Mouse (Mus musculus): ENCODE measurements around the gene Tmem254c.
"Not testable (repeated sequence)": the region's sequence is repeated elsewhere in the genome, so short reads cannot be mapped to it uniquely, and the experiment has no call there.

Gene Tmem254c

DNA sequence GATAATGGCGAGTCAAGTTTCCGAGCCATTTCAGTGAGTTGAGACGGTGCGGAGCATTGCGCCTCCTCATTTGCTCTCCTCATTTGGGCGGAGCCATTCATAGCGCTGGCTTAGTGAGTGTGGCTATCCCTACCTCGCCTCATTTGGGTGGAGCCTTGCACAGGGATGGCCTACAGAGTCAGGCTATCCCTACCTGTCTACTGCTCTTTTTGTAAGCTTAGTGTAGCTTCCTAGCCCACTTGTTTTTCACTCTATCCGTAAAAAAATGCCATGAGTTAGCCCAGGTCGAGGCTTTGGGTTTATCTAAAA is at the start of gene Tmem254c:
Tmem254c (minus strand) TSS at position 31 of the 309 bp plus-strand sequence.
- DNase-seq (ENCODE audit: low read depth) = not testable (repeated sequence)

DNA sequence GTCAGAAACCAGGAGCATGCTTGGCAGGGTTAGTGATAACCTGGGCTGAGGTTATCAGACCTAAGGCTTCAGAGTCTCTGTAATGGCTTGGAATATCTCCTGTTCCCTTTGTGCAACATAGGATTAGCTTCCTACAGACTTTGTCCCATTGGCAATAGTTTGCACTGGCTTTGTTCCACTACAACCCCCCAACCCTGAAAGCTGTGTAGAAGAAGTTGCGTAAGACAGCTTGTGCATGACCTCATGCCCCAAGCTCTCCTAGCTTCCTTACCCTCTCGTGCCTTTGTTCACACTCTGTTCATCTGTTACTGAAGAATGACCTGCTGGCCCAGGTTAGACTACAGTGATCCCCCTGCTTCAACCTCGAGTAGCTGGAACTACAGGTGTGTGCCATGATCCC is 30.5 kb upstream of the Tmem254c start:
- not testable (repeated sequence) for DNase-seq (ENCODE audit: low read depth)

DNA sequence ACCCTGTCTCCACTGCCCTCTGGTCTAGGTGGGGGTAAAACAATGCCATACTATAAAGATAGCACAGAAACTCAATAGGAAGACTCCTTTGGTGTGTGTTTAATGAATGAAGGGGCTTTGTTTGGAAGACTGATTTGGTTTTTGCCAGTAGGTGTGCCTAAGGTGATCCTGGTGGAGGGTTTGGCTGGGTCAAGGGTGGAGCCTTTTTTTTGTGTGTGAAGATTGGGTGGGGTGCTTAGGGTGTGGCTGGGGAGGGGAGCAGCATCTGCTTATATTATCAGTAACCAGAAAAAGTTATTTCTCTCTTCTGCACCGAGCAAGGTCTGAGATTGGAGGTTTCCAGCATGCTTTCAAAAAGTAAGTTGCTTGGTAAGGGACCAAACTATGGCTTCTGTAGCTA is 14.8 kb upstream of the Tmem254c start, which contains the start of gene Cphx3:
Cphx3 (plus strand) TSS at position 301 of the 400 bp plus-strand sequence.
- DNase-seq (ENCODE audit: low read depth) = not testable (repeated sequence)

DNA sequence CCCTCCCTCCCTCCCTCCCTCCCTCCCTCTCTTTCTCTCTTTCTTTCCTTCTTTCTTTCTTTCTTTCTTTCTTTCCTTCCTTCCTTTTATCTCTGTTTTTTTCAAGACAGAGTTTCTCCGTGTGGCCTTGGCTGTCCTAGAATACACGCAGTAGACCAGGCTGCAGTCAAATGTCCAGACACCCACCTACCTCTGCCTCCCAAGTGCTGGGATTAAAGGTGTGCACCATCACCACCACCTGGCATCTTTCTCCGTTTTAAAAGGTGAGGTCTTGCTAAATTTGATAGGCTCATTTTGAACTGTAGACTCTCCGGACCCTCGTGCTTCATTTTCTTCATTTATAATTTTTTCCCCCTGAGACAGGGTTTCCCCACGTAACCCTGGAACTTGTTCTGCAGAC is 14.1 kb upstream of the Tmem254c start, which contains the start of gene Cphx2:
Cphx2 (plus strand) TSS at position 301 of the 400 bp plus-strand sequence.
- DNase-seq (ENCODE audit: low read depth) = not testable (repeated sequence)

DNA sequence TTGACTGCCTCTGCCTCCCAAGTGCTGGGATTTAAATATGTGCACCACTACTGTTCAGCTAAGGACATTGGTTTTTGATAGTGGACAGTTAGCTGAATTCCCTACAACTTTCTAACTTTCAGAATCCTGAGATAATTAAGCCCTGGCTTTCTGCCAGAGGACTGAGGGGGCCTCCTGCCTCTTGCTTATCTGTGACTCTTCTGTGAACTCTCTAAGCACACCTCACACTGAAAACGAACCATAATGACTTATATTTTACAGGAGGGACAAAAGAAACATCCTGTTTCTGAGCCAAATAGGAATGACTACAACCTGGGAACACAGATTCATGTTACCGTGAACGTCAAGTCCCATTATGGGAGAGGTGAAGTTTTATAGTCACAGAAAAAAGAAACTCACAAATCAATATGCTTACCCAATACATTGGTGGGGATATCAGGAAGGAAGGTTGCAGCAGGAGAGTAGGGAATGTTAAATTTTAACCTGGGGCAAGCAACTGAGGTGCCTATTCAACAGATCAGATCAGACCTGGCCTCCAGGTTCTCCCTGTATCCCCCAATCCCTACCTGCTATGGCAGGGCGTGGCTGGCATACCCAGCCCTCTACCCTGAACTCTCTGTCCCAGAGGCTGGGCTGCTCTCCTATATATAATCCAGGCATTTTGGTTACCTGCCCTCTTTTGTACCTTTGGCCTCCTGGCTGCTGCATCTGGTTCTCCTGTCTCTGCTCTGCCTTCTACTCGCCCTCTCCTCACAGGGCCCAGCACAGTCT is 9.7 kb upstream of the Tmem254c start:
- DNase-seq (ENCODE audit: low read depth) = not testable (repeated sequence)

DNA sequence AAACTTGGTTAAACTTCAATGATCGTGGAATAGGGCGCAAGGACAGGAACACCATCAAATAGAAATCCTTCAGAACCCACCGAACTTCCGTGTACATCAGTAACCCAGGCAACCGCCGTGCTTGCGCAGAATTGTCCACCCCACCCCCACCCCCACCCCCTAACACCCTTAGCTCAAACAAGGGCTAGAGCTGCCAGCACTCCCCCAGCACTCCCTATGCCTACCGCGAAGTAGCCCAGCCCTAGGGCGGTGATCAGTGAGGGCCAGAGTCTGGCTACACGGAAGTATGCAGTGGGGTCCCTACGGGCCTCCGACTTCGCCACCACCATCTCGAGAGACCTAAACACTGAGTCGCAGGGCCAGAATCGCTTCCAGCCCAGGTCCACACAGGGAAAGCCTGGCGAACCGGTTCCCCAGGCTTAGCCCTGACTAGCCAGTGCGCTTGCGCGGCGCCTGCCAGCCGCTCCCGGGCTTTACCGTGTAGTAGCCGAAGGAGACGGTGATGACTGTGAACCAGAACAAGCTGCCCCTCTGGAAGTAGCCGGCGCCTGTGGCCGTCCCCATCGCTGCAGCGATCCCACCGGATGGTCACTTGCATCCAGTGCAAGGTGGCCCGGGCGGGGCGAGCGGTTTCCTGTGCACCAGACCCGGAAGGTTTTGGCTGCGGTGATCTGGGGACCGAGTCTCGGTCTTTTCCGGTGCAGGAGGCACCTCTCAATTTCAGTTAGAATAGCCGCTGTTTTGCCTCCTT is 406 bp downstream of the Tmem254c start:
- not testable (repeated sequence) for DNase-seq (ENCODE audit: low read depth)

DNA sequence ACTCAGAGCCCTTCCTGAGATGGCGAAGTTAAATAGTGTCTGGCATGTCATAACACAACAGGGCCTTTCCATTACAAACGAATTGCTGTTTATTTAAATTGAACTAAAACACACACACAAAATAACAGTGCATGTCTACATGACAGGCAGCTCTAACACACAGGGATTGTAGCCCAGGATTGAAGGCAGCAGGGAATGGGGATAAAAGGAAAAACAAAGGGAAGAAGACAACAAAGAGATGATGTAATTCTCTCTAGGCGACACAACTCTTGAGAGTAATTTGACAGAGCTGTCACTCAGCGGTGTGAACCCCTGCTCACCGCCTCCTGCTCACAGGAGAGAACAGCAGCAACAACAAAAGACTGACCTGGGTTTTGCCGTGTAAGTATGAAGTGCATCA is 7.8 kb downstream of the Tmem254c start:
- not testable (repeated sequence) for DNase-seq (ENCODE audit: low read depth)

DNA sequence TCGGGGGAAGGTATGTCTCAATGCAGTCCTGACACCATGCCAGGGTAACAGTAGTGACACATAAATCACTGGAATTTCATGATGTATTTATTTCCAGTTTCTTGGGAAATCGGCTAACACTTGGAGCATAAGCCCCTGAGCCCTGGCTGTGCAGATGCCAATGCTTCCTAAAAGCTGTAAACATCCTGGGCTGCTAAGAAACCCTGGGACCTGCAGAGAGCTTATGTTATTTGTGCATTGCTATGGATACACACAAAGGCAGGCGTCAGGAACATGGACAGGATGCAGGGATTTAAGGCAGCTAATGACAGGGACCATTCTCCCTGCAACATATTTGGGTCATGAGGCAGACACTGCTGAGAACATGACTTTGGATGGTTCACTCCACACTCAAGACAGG is 9.0 kb downstream of the Tmem254c start:
- DNase-seq (ENCODE audit: low read depth) = not testable (repeated sequence)

DNA sequence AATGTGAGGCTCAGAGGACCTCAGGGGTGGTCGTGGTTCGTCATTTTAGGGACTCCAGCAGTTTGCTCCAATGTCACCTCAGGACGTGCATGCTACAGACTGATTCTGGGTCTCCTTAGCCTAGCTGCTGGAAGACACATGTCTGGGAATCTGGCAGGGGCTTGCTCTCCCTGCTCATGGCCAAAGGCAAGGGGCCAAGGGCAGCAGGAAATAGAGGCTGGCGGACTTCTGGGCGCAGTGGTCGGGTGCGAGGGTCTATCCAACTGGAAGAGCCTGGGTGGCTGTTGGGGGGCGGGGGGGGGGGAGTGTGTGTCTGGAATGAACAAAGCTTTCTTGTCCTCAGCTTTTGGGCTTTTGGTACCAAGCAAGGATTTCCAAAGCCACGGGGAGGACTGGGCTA is 18.4 kb downstream of the Tmem254c start:
- not testable (repeated sequence) for DNase-seq (ENCODE audit: low read depth)

DNA sequence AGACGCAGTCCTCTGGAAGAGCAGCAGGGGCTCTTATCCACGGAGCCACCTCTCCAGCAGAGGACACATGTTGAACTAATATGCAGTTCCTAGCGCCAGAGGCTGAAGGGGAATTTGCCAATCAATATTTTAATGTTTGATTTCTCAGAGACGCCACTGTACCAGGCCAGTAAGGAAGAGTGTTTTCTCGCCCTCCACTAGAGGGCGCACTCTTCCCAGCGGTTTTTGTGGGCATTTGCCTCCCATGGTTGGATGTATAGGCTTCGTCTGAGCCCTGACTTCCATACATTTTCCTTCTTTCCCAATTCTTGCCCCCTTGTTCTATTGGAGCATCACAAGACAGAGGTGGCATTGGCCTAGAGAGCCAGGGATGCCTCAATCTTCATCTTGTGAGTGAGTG is 20.1 kb downstream of the Tmem254c start:
- DNase-seq (ENCODE audit: low read depth) = not testable (repeated sequence)

DNA sequence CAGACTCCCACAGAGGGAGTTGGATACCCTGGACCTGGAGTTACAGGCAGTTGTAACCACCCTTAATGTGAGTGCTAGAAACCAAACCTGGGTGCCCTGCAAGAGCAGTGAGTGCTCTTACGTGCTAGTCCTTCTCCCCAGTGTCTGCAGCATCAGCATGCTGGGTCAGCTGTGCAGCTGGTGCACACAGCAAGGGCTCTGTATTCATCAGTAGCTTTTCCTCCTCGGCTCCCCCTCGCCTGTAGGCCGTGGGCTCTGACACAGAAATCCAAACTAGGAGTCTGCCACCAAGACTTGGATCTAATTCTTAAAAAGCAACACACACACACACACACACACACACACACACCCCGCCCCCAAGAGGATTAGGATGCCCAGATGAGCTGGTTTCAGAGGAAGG is 22.1 kb downstream of the Tmem254c start:
- DNase-seq (ENCODE audit: low read depth) = not testable (repeated sequence)

DNA sequence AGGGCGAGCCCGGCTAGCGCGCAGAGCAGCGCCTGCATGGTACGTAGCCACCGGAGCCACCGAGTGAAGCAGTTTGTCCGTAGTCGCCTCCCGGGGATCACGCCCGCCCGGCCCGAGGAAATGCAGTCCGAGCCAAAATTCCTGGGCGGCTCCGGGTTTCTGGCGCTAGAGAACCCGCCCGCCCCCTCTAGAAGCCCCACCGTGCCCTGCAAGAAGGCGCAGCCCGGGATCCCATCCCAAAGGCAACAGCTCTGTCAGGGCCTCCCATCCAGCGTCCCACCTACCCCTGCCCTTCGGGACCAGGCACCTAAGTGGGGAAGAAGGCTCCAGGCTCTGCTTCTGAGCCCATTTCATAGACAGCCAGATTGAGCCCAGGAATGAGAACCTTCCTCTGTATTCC is 24.5 kb downstream of the Tmem254c start, which contains the start of gene Gm9780:
Gm9780 (minus strand) TSS at position 101 of the 400 bp plus-strand sequence.
- not testable (repeated sequence) for DNase-seq (ENCODE audit: low read depth)

DNA sequence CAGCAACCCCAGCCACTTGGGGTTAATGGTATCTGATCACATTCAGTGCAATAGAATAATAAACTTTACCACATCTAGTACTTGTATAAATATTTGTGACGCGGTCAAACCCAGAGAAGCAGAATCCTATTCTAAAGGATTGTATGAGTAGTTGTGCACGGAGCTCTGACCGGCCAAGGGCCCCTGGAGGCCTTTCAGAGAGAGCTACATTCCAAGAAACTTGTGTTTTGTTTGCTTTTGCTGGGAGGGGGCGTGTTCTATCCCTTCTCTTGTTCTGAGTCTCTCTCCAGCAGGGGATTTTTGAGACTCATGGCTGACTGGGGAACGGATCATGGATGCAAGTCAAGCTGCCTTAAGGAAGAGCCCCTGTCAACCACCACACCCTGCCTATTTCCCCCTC is 31.7 kb downstream of the Tmem254c start:
- DNase-seq (ENCODE audit: low read depth) = not testable (repeated sequence)

DNA sequence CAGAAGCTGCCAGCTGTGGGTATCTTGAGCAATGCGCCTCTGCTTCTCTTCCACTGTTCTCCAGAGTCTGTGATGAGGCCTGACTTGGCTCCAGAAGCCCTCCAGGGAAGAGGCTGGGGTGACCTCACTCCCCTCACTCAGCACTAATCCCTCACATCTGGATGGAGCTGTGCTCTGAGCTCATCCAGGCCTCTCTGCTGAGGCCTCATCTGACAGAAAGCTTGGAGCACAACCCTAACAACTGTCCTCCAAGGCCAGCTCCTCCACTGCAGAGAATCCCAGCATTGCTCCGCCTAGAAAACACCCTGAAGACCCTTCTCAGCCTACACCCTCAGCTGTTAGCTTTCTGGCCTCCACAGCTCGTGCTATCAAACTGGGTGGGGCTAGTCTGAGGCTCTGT is 32.8 kb downstream of the Tmem254c start:
- DNase-seq (ENCODE audit: low read depth) = not testable (repeated sequence)

DNA sequence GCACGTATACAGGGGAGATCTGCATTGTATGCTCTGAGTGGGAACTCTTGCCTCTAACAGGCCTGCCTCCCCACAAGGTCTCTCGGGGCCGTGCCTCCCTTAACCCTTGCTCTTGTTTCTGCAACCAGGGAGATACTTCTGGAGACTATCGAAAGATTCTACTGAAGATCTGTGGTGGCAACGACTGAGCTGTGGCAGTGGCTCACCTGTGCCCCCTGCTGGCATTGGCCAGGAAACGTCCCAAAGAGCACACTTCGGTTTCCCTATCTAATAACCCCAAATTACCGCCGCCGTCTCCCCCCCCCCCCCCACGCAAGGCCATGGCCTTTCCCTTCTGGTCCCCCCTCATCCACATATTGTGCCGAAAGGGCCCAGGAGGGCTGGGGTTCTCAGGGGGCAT is 41.5 kb downstream of the Tmem254c start:
- not testable (repeated sequence) for DNase-seq (ENCODE audit: low read depth)

DNA sequence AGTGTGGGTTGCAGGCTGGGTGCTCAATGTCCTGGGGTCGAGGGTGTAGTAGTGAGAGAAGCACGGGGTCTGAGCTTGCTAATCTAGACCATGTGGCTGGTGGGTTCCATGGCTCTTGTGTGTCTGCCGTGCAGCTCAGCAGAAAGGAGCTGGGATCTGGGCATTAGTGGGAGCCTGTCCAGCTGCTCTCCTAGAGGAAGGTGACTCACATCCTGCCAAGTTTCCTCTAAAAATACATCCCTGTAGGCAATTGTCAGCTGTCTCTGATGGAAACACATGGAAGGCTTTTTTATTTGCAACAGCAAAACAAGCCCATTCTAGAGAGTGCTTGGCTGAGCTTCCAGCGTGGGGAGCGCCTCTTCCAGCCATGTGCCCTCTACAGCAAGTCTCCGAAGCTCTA is 44.3 kb downstream of the Tmem254c start:
- not testable (repeated sequence) for DNase-seq (ENCODE audit: low read depth)

DNA sequence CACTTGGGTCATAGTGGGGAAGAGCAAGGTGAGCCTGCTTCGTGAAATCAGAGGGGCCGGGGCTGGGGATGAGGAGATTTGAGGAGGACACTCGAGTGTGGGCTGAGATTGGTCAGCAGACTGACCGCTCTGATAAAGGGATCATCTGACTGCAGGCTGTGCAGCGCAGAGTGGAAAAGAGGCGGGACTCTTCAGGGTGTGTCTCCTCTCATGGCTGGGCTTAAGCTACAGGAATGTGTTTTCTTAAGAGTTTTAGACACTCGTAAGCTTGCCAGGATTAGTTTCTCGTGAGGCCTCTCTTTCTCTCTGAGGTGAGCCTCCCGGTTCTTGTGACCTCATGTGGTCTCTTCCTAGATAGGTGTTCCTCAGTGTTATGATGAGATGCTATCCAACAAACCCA is 45.6 kb downstream of the Tmem254c start:
- DNase-seq (ENCODE audit: low read depth) = not testable (repeated sequence)

DNA sequence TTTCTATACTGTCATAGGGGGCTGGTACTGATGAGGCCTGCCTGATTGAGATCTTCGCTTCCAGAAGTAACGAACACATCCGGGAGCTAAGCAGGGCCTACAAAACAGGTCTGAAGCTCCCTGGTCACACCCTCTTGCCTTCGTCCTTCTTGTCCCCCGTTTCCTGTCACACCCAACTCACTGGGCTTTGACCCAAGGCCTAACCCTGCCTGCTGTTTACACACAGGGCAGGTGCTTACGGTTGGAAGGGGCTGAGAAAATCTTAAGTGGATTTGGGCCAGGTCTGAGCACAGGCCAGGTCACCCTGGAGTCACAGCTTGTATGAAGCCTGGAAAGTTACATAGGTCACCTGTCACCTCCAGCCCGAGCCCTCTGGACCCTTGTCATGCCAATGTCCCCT is 50.7 kb downstream of the Tmem254c start:
- not testable (repeated sequence) for DNase-seq (ENCODE audit: low read depth)
